Mouse (Mus musculus): ENCODE results near the gene Ankrd49.
A peak's percentile ranks its signal among the peaks of the same experiment; 100 is the strongest.

The Ankrd49 gene

DNA sequence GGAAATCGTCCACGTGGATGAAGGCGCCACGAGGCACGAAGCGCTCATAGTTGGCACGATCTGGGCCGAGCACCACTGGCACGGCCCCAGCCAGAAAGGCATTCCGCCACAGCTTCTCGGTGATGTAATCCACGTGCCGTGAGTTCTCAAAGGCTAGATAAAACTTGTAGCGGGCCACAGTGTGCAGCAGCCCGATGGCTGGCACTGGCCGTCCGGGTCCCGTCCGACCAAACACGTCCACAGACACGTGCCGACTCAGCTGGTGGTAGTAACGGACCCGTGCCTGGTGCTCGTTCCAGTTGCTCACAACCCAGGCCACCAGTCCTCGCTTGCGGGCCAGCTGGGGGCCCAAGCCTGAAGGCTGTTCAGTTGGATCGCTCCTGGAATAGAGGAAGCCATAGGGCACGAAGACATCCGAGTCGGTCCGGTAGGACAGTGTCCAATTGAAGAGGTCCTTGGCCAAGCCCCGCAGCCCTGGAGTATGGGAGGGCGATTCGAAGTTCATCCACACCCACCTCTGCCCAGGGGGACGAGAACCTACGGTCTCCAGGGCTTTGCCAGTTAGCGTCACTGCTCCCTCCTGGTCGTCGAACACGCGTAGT lies 33.7 kb downstream of the Ankrd49 start:
- peak; percentile 13 to 50 for DNase-seq (ENCODE audit: inconsistent age in 2 of 2, low spot score in 1 of 2)

DNA sequence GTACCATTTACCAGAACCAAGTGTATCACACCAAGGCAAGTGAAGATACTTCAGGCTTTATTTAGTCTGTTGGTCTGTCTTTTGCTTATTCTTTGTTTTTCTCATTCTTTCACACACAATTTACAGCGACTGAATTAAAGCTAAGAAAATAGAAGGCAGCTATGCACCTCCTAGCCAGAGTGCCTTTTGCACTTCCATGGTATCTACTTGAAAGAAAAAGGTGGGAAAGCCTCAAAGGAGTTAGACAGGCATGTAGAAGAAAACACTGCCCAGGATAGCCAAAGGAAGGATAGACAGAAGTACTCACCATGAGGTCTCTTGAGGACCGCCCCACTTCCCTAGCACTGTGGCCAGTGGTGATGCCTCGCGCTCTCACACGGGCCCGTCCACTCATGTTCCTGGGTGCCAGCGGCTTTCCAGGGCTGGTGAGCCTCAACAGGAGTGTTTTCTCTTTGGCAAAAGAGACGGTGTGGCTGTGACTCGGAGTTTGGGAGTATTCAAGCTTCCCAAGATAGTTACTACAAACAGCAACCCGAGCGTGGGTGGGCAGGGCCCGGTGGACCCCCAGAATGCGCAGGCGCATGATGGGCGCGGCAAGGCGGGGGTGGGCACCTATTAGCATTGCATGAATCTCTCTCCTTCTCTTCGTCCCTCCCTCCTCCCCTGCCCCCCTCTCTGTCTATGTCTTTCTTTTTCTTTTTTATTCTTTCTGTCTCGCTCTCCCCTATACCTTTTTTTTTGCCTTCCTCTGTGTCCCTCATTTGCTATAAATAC lies 44.3 kb downstream of the Ankrd49 start, which contains the start of gene Piwil4:
Piwil4 (minus strand) TSS at position 583 of the 774 bp plus-strand sequence.
- DNase-seq (ENCODE audit: inconsistent age in 2 of 2, low spot score in 1 of 2) = no peak

DNA sequence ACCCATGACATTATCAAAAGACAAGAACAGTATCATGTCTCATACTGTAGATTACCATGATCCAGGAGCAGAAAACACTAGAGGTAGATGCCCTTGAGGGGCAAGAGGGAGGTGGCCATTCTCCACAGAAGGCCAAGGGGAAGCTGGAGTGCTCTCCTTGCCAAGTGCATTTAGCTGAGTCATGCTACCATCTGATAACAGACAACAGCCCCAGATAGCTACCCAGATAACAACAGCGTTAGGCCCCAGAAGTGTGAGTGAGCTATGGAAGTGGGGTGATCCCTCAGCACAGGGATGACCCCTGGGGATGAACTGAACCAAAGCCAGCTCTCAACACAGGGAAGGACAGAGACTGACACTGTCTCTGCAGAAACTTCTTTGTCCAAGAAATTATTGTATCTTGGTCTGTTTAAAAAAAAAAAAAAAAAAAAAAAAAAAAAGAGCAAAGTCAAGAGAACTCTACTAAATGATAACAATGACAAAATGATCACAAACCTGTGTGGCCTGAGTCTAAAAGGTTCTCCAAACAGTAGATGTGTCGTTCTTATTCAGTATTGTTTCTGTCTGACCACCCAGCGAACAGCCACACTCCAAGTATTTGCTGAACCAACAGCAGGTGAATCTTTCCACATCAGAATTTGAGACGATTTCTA lies 45.0 kb downstream of the Ankrd49 start:
- DNase-seq (ENCODE audit: inconsistent age in 2 of 2, low spot score in 1 of 2) = peak; percentile 42 to 74

DNA sequence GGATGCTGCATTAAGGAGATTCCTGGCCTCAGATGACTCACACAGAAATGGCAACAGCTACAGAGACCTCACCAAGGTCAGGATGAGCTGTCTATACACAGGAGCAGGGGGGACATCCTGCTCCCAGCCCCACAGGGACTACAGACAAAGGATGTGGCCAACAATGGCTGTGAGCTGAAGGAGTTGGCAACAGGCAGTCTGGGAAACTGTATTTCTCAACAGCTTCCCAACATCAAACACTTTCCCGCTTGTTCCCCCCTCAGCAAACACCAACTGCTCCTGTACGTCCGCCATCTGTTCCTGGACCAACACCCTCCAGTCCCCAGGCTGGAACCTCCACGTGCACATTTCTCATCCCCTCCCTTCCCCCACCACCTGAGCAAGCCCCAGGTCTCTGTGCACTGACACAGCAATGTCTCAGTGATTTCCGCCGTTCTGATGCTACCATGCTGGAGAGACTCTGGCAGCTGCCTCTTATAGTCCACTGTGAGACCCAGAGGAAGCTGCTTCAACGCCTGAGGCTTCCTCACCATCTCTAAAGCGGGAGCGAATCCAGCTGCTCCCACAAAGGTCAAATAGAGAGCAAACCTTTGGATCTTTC lies 53.6 kb downstream of the Ankrd49 start:
- DNase-seq (ENCODE audit: inconsistent age in 2 of 2, low spot score in 1 of 2) = peak; percentile 37 to 59
